Mouse (Mus musculus) adrenal gland, postnatal 0 days (tissue): Measurements from ENCODE around the gene Tmem51. TPM values are rescaled to one million over a fixed set of nuclear protein-coding genes. Genes with fewer than 3 reads are reported as not detected.

Experiments used
- polyA plus RNA-seq: library from polyadenylated mRNA; unstranded; fragments of >200 nt; fragmentation: Nextera tagmentation; extraction: Ambion mirVana; gene quantifications from 2 replicates; pipeline ENCODE4 v1.2.1, GENCODE M21; 2015

Tmem51 gene
- polyA plus RNA-seq = 12.8 and 13.8 TPM in 2 replicates

DNA sequence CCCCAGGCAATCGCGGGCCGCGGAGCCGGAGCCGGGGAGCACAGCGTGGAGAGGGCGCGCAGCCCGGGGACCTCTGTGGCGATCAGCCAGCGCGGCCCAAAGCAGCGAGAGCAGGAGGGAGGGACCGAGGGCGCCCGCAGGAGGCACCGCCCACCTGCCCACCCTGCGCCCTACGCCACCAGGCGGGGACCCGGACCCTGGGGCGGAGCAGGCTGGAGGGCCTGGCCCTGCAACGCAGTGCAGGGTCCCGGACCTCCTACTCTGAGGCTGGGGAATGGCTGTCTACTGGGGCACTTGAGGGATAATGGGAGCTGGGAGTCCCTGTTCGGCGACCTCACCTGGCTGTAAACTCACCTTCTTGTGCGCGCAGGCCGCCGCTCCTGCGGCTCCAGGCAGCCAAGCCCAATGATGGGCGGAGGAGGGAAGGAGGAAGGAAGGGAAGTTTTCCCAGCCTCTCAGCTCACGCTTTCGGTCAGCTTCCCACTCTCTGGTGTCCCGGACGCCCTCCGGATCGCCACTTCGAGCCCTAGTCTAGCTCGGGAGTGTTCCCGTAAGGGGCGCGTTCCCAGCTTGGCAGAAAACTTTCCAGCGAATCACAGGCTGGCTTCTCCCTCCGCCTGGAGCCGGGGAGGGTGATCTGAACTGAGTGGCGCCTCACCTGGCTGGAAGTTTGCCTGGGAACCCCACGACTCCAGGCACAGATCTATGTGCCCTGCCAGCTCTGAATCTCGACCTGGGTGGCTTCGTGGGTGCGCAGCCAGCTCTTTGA, at the start of gene Tmem51:
Gene Tmem51 (minus strand): TSS at position 174 of the 769 bp plus-strand sequence.

DNA sequence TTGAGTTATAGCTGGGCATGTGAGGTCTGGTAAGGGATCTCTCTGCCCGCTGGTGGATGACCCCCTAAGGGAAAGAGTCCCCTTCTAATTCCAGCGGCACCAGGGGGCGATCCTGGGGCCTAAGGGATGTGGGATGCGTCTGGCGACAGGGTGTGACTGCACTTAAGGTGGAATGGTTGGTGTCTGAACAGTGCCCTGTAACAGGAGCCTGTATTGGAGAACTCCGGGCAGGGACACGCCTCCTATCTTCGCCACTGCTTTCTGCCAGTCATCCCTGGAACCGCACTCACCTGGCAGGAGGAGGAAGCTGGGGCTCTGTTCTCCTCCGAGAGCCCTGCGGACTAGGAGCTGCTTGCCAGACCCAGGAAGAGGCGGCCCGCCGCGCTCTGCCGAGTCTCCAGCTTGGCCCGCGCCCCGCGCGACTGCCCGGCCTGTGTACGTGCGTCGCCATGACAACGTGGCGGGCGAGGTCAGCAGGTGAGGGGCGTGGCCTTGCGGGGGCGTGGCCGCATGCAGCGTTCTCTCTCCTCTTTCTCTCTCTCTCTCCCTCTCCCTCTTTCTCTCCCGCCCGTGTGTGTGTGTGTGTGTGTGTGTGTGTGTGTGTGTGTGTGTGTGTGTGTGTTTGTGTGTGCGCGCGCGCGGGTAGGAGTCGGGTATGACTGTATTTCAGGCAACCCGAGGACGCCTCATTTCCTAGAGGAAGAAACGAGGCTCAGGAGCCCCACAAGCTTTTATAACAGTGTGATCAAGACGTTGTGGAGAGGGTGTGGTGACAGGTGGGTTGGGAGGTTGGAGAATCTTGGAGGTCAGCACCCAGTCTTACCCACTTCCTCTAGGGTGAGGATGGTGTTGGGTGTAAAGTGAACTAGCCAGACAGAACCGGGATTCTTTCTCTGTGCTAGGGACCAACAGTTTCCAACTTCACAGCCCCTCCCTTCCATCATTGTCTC, 69.2 kb downstream of the Tmem51 start, which contains the start of gene Fhad1:
Gene Fhad1 (minus strand): TSS at position 424 of the 950 bp plus-strand sequence.

Other genes starting within 250 kb of the Tmem51 start
- not detected in 2 replicates for gene Ctrc, start 237.9 kb downstream of the Tmem51 start, polyA plus RNA-seq
- 45.3 and 51.3 TPM in 2 replicates for gene Efhd2, start 209.4 kb downstream of the Tmem51 start, polyA plus RNA-seq
- 1.3 and 1.4 TPM in 2 replicates for gene Fhad1, start 69.2 kb downstream of the Tmem51 start, polyA plus RNA-seq
- 8.7 and 17.3 TPM in 2 replicates for gene Kazn, start 155.1 kb upstream of the Tmem51 start, polyA plus RNA-seq